Mouse (Mus musculus) kidney, postnatal 0 days (tissue): ENCODE data around the gene Capn2. TPM values are rescaled to one million over a fixed set of nuclear protein-coding genes. Genes with fewer than 3 reads are reported as not detected.

ENCODE experiments used
- ATAC-seq: fragments of 200-750 bp; cut with Nextera tagmentation; replicated peaks from 2 replicates; pipeline ENCODE4 v1.8.0; 2017; ENCODE audit warnings: low read depth, moderate number of reproducible peaks, moderate TSS enrichment, moderate library complexity; ENCODE audit not compliant: low FRiP score
- DNase-seq: peaks from one replicate; pipeline ENCODE4 v3.0.0-alpha.2; 2016; ENCODE audit warnings: low spot score
- H3K27ac ChIP-seq: fragments of 300-500 bp; sonication (generic); 2 replicates; pipeline ENCODE4 v1.5.1; 2014; ENCODE audit warnings: mild to moderate bottlenecking
- H3K27me3 ChIP-seq: fragments of 300-500 bp; sonication (generic); 2 replicates; pipeline ENCODE4 v1.6.1; 2014; ENCODE audit warnings: low read length, mixed read lengths; ENCODE audit not compliant: insufficient read depth
- H3K36me3 ChIP-seq: fragments of 300-500 bp; sonication (generic); 2 replicates; pipeline ENCODE4 v1.6.1; 2014; ENCODE audit warnings: low read length, mixed read lengths; ENCODE audit not compliant: insufficient read depth
- H3K4me1 ChIP-seq: fragments of 300-500 bp; sonication (generic); replicated peaks from 2 replicates; pipeline ENCODE4 v1.6.1; 2014; ENCODE audit warnings: antibody characterized with exemption, low read length, mixed read lengths; ENCODE audit not compliant: insufficient read depth
- H3K4me2 ChIP-seq: fragments of 300-500 bp; sonication (generic); 2 replicates; pipeline ENCODE4 v1.6.1; 2014; ENCODE audit warnings: mild to moderate bottlenecking, low read length, moderate library complexity, mixed read lengths
- H3K4me3 ChIP-seq: fragments of 300-500 bp; sonication (generic); replicated peaks from 2 replicates; pipeline ENCODE4 v1.5.1; 2014; ENCODE audit warnings: low read depth, low read length
- H3K9ac ChIP-seq: fragments of 300-500 bp; sonication (generic); 2 replicates; pipeline ENCODE4 v1.6.1; 2014; ENCODE audit warnings: low read depth, low read length
- H3K9me3 ChIP-seq: fragments of 300-500 bp; sonication (generic); replicated peaks from 2 replicates; pipeline ENCODE4 v1.6.1; 2016; ENCODE audit warnings: low read length, inconsistent platforms, mixed read lengths
- CTCF ChIP-seq: IDR thresholded peaks from 2 replicates; pipeline ENCODE4 v1.5.1; 2016; ENCODE audit warnings: antibody characterized with exemption, low read depth, mild to moderate bottlenecking, moderate library complexity
- WGBS: fragments of 180-500 bp; shearing (Covaris S2); extraction: QIAGEN DNeasy Blood & Tissue Kit; methylation state at CpG from one replicate; pipeline ENCODE4 v1.1.7; 2014; 5-methylcytosine and 5-hydroxymethylcytosine counted together
- polyA plus RNA-seq: library from polyadenylated mRNA; unstranded; fragments of >200 nt; fragmentation: Nextera tagmentation; extraction: Ambion mirVana; gene quantifications from 2 replicates; pipeline ENCODE4 v1.2.1, GENCODE M21; 2015

Capn2 gene
- polyA plus RNA-seq, 1 experiment from 2014 or later: 95.1 TPM

- DNase-seq: peak; percentile 83
These were observed 13.2 kb downstream of the Capn2 start for GRCm38 (mm10) chr1:182504223-182504622.

GRCm38 (mm10) chr1:182503206-182503900 is 14.1 kb downstream of the Capn2 start:
- Histone ChIP-seq H3K27ac (no peak overlapping the region), H3K9me3 (no peaks in the 10 kb centered on the region), H3K36me3 (peaks cover 6% of the 10 kb centered on the region; the same call in 1 of the 2 replicates), H3K4me1 (peaks cover 12% of the 10 kb centered on the region; the same call in 1 of the 2 replicates), H3K9ac (no peak overlapping the region), H3K4me3 (no peak overlapping the region), H3K4me2 (no peak overlapping the region), H3K27me3 (no peaks in the 10 kb centered on the region)
- ATAC-seq (no peak), DNase-seq (no peak)
- TF ChIP-seq CTCF: no peak
- WGBS: 83% methylated on average over 13 of the region's 13 CpGs

More at GRCm38 (mm10) chr1:182504223-182504622, 13.2 kb downstream of the Capn2 start:
- H3K4me1 ChIP-seq: peaks cover 12% of the 10 kb centered on the region; the same call in 1 of the 2 replicates
- ATAC-seq: no peak; the same call in 1 of the 2 replicates
- no peaks in the 10 kb centered on the region for H3K27me3 ChIP-seq
- H3K9ac ChIP-seq: no peak overlapping the region
- H3K4me2 ChIP-seq: no peak overlapping the region
- peaks cover 11% of the 10 kb centered on the region; the same call in 1 of the 2 replicates for H3K36me3 ChIP-seq
- no peaks in the 10 kb centered on the region for H3K9me3 ChIP-seq
- no peak for TF ChIP-seq CTCF
- no peak overlapping the region for H3K4me3 ChIP-seq
- no peak overlapping the region for H3K27ac ChIP-seq
- WGBS: 7% methylated on average over 4 of the region's 4 CpGs

- peaks cover 6% of the 10 kb centered on the region; the same call in 1 of the 2 replicates for H3K36me3 ChIP-seq
- no peak overlapping the region for H3K27ac ChIP-seq
- peaks cover 16% of the 10 kb centered on the region; the same call in 1 of the 2 replicates for H3K4me1 ChIP-seq
- H3K27me3 ChIP-seq: no peaks in the 10 kb centered on the region
- ATAC-seq (no peak), DNase-seq (no peak)
- H3K9ac ChIP-seq: no peak overlapping the region
- H3K4me2 ChIP-seq: no peak overlapping the region
- H3K9me3 ChIP-seq: no peaks in the 10 kb centered on the region
- no peak overlapping the region for H3K4me3 ChIP-seq
- no peak for TF ChIP-seq CTCF
- 83% methylated on average over 7 of the region's 7 CpGs for WGBS
These were observed 14.8 kb downstream of the Capn2 start for GRCm38 (mm10) chr1:182502491-182503050.

GRCm38 (mm10) chr1:182501815-182502405 is 15.5 kb downstream of the Capn2 start:
- no peak for ATAC-seq
- Histone ChIP-seq H3K36me3 (peaks cover 6% of the 10 kb centered on the region; the same call in 1 of the 2 replicates), H3K27me3 (no peaks in the 10 kb centered on the region), H3K4me2 (no peak overlapping the region), H3K9me3 (no peaks in the 10 kb centered on the region), H3K4me1 (peaks cover 22% of the 10 kb centered on the region; the same call in 1 of the 2 replicates), H3K4me3 (no peak overlapping the region), H3K27ac (no peak overlapping the region), H3K9ac (no peak overlapping the region)
- TF ChIP-seq CTCF: no peak
- no peak for DNase-seq
- 85% methylated on average over 7 of the region's 7 CpGs for WGBS

GRCm38 (mm10) chr1:182500843-182501242 is 16.6 kb downstream of the Capn2 start:
- H3K27me3 ChIP-seq: no peaks in the 10 kb centered on the region
- H3K4me2 ChIP-seq: no peak overlapping the region
- H3K27ac ChIP-seq: no peak overlapping the region
- DNase-seq (no peak), ATAC-seq (no peak)
- no peak overlapping the region for H3K4me3 ChIP-seq
- H3K9me3 ChIP-seq: no peaks in the 10 kb centered on the region
- no peak overlapping the region for H3K9ac ChIP-seq
- whole genome bisulfite sequencing: 69% methylated on average over 4 of the region's 4 CpGs
- peaks cover 6% of the 10 kb centered on the region; the same call in 1 of the 2 replicates for H3K36me3 ChIP-seq
- no peak for TF ChIP-seq CTCF
- H3K4me1 ChIP-seq: peaks cover 22% of the 10 kb centered on the region; the same call in 1 of the 2 replicates

GRCm38 (mm10) chr1:182500224-182500623 is 17.2 kb downstream of the Capn2 start:
- peaks cover 22% of the 10 kb centered on the region; the same call in 1 of the 2 replicates for H3K4me1 ChIP-seq
- DNase-seq: no peak
- no peaks in the 10 kb centered on the region for H3K27me3 ChIP-seq
- H3K9me3 ChIP-seq: no peaks in the 10 kb centered on the region
- no peak overlapping the region for H3K4me3 ChIP-seq
- H3K27ac ChIP-seq: 0 out of 2 replicates have a peak overlapping the region, but pooled peaks have one; percentile 31
- ATAC-seq: no peak
- WGBS: 73% methylated on average over 4 of the region's 4 CpGs
- H3K36me3 ChIP-seq: peaks cover 6% of the 10 kb centered on the region; the same call in 1 of the 2 replicates
- no peak overlapping the region for H3K4me2 ChIP-seq
- H3K9ac ChIP-seq: no peak overlapping the region
- TF ChIP-seq CTCF: no peak
